In the genomic region with DNA sequence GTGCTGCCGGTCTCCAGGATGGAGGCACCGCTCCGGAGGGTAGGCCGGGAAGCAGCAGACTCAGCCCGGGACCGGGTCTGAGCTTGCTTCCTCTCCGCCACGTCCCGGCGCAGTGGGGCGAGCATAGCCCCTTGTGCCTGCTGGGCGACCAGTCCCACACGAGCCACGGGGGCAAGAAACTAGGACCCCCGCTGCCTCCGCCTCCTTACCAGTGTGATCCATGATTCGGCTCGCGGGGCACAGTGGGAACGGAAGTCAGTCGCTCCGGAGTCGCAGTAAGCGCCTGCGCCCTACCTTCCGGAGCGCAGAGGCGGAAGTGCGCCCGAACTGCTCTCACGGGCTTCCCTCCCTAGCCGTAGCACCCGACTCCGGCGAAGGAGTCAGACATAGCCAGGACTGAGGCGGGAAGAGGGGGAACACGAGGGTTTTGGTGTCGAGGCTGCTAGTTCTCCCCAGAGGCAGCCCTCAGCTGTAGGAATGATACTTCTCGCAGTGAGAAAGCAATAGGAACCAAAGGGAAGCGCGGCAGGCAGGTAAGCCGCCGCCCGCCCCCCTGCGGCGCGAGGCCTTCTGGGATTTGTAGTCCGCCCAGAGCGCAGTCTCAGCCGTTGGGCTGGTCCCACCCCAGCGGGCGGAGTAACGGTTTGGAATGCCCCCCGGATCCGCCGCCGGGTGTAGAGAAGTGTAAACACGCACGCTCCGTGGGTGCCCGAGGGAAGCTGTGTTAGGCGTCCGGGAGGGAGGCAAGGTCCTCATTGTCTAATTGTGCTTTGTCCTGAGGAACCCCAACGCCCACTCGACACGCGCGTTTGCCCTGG, we compare ENCODE assay signal across 8 mouse cellular contexts. TPM values are rescaled to one million over a fixed set of nuclear protein-coding genes. Genes with fewer than 3 reads are reported as not detected.
DNase-seq lines count a peak whose midpoint lies in the region; ATAC-seq and TF ChIP-seq lines count a peak whose summit lies in the region.

A gene (minus strand): TSS at position 303 of the 818 bp plus-strand sequence.

- ATAC-seq in forebrain, embryonic 13.5 days = peak; percentile 99
- ATAC-seq in liver, postnatal 0 days = peak; percentile 98
- ATAC-seq in neural tube, embryonic 14.5 days (ENCODE audit: low read depth) = peak; percentile 98

- H3K9me3 ChIP-seq in E14TG2a.4 (ENCODE audit: low read length) = no peaks in the 10 kb centered on the region
- H3K9me3 ChIP-seq in forebrain, embryonic 13.5 days (replicated peaks) = no peaks in the 10 kb centered on the region
- no peaks in the 10 kb centered on the region for H3K9me3 ChIP-seq in liver, postnatal 0 days (ENCODE audit: low read length)
- no peaks in the 10 kb centered on the region for H3K9me3 ChIP-seq in neural tube, embryonic 14.5 days (ENCODE audit: control insufficient read depth, low read length)

- H3K4me1 ChIP-seq in E14TG2a.4 (replicated peaks; ENCODE audit: low read depth, low read length) = peaks cover 27% of the 10 kb centered on the region
- peaks cover 18% of the 10 kb centered on the region for H3K4me1 ChIP-seq in forebrain, embryonic 13.5 days
- peaks cover 18% of the 10 kb centered on the region for H3K4me1 ChIP-seq in liver, postnatal 0 days (ENCODE audit: insufficient read depth)
- peaks cover 15% of the 10 kb centered on the region; the same call in 1 of the 2 replicates for H3K4me1 ChIP-seq in neural tube, embryonic 14.5 days (ENCODE audit: control insufficient read depth, insufficient read depth, low read length)

- H3K27me3 ChIP-seq in E14TG2a.4 (ENCODE audit: insufficient read depth, low read length) = 0 out of 2 replicates have a peak, but pooled peaks cover under 1% of the 10 kb centered on the region
- no peaks in the 10 kb centered on the region for H3K27me3 ChIP-seq in forebrain, embryonic 13.5 days
- no peaks in the 10 kb centered on the region for H3K27me3 ChIP-seq in liver, postnatal 0 days (ENCODE audit: insufficient read depth, low read length)
- H3K27me3 ChIP-seq in neural tube, embryonic 14.5 days (ENCODE audit: control insufficient read depth, insufficient read depth, low read length) = no peaks in the 10 kb centered on the region

- peak within 1 kb of the TSS; percentile 99 for H3K4me3 ChIP-seq in E14TG2a.4 (replicated peaks; ENCODE audit: low read length)
- H3K4me3 ChIP-seq in forebrain, embryonic 13.5 days = peak within 1 kb of the TSS; percentile 88
- H3K4me3 ChIP-seq in liver, postnatal 0 days (ENCODE audit: low read depth, low read length) = peak within 1 kb of the TSS; percentile 94
- H3K4me3 ChIP-seq in neural tube, embryonic 14.5 days (ENCODE audit: low read depth, low read length) = peak within 1 kb of the TSS; percentile 66

- H3K36me3 ChIP-seq in E14TG2a.4 (ENCODE audit: insufficient read depth, low read length) = peaks cover 7% of the 10 kb centered on the region
- H3K36me3 ChIP-seq in forebrain, embryonic 13.5 days (ENCODE audit: poor library complexity, severe bottlenecking) = peaks cover under 1% of the 10 kb centered on the region
- peaks cover under 1% of the 10 kb centered on the region; the same call in 1 of the 2 replicates for H3K36me3 ChIP-seq in liver, postnatal 0 days (replicated peaks; ENCODE audit: insufficient read depth, low read length)
- H3K36me3 ChIP-seq in neural tube, embryonic 14.5 days (ENCODE audit: control insufficient read depth, insufficient read depth, low read length) = no peaks in the 10 kb centered on the region

- intact Hi-C loops in heart, postnatal 10 days (cut with DNase I) = loop anchor here (10.0 kb wide), 2 partner anchors 125 to 915 kb away; a partner anchor contains a TSS

- H3K27ac ChIP-seq in forebrain, embryonic 13.5 days = peak within 1 kb of the TSS; percentile 90
- peak within 1 kb of the TSS; percentile 87 for H3K27ac ChIP-seq in liver, postnatal 0 days (ENCODE audit: low read depth)
- H3K27ac ChIP-seq in neural tube, embryonic 14.5 days (ENCODE audit: low read depth, low read length) = peak within 1 kb of the TSS; percentile 96

- peak; percentile 38; the same call in 1 of the 2 replicates for TF ChIP-seq EP300 in liver, postnatal 0 days (IDR thresholded peaks at IDR 0.05; ENCODE audit: low read depth)

- DNase-seq in c-Kit-positive CD71-positive TER-119-positive erythroid progenitor cells, embryonic 14.5 days (ENCODE audit: low spot score) = peak; percentile 86
- DNase-seq in heart, postnatal 10 days = peak; percentile 97
- DNase-seq in large intestine, adult 2 months (ENCODE audit: low read depth, low spot score) = peak; percentile 80
- peak; percentile 95 for DNase-seq in liver, postnatal 0 days
- peak; percentile 95 for DNase-seq in testis, postnatal 10 days (ENCODE audit: low spot score)

- H3K9ac ChIP-seq in forebrain, embryonic 13.5 days = peak within 1 kb of the TSS; percentile 90
- peak within 1 kb of the TSS; percentile 92 for H3K9ac ChIP-seq in liver, postnatal 0 days (replicated peaks)
- peak within 1 kb of the TSS; percentile 89 for H3K9ac ChIP-seq in neural tube, embryonic 14.5 days (replicated peaks; ENCODE audit: low read depth, low read length)

- no peak for TF ChIP-seq CTCF in E14TG2a.4 (conservative IDR thresholded peaks at IDR 0.05; ENCODE audit: low read length)
- TF ChIP-seq CTCF in liver, postnatal 0 days (IDR thresholded peaks at IDR 0.05; ENCODE audit: low read depth) = no peak

- H3K4me2 ChIP-seq in forebrain, embryonic 13.5 days = peak within 1 kb of the TSS; percentile 73
- peak within 1 kb of the TSS; percentile 97 for H3K4me2 ChIP-seq in liver, postnatal 0 days (ENCODE audit: low read depth, low read length)
- H3K4me2 ChIP-seq in neural tube, embryonic 14.5 days (ENCODE audit: low read depth, low read length) = peak within 1 kb of the TSS; percentile 88

- under 1% methylated on average over 68 of the region's 68 CpGs for WGBS in forebrain, embryonic 13.5 days
- WGBS in large intestine, adult 2 months = under 1% methylated on average over 68 of the region's 68 CpGs
- WGBS in liver, postnatal 0 days (ENCODE audit: insufficient replicate concordance) = 1% methylated on average over 61 of the region's 68 CpGs
- WGBS in neural tube, embryonic 14.5 days = 0% methylated on average over 68 of the region's 68 CpGs

RNA-seq across cellular contexts. Expression of the gene that starts here (rescaled TPM):
- polyA plus RNA-seq in forebrain, embryonic 13.5 days (2015; fragmentation: Nextera tagmentation; extraction: Ambion mirVana) = 14.7 and 15.9 TPM in 2 replicates
- total RNA-seq in heart, postnatal 10 days (2021) = 10 to 100 TPM; 12.3 to 14.6 TPM
- polyA plus RNA-seq in large intestine, adult 2 months (2012; rRNA removed) = 4.0 and 6.1 TPM in 2 replicates
- 3.4 and 3.8 TPM in 2 replicates for polyA plus RNA-seq in liver, postnatal 0 days (2015; fragmentation: Nextera tagmentation; extraction: Ambion mirVana)
- 21.2 and 22.2 TPM in 2 replicates for polyA plus RNA-seq in neural tube, embryonic 14.5 days (2014; fragmentation: Nextera tagmentation; extraction: Ambion mirVana)

Comparison
In these comparisons a context has a peak if more than half of its experiments do, and no peak if none do; other contexts are left out.
1. Peak in every context shown above with its lines: DNase-seq, ATAC-seq, H3K4me3 ChIP-seq and H3K27ac ChIP-seq.